Mouse (Mus musculus) forebrain, embryonic 11.5 days (tissue): ENCODE results near the gene Vmn2r26. TPM values are rescaled to one million over a fixed set of nuclear protein-coding genes. Genes with fewer than 3 reads are reported as not detected.
"Not testable (repeated sequence)": the region's sequence is repeated elsewhere in the genome, so short reads cannot be mapped to it uniquely, and the experiment has no call there.

ENCODE experiments used
- ATAC-seq: fragments of 200-750 bp; cut with Nextera tagmentation; replicated peaks from 2 replicates; pipeline ENCODE4 v1.8.0; 2017; ENCODE audit warnings: moderate TSS enrichment; ENCODE audit not compliant: low FRiP score
- DNase-seq: peaks from one replicate; pipeline ENCODE4 v3.0.0-alpha.2; 2017; ENCODE audit warnings: low spot score
- H3K27ac ChIP-seq: fragments of 300-500 bp; sonication (generic); 2 replicates; pipeline ENCODE4 v1.5.1; 2014; ENCODE audit warnings: low read depth, low read length
- H3K27me3 ChIP-seq: fragments of 300-500 bp; sonication (generic); 2 replicates; pipeline ENCODE4 v1.6.1; 2014; ENCODE audit warnings: mild to moderate bottlenecking, low read length, mixed read lengths; ENCODE audit not compliant: control insufficient read depth, insufficient read depth
- H3K36me3 ChIP-seq: fragments of 300-500 bp; sonication (generic); 2 replicates; pipeline ENCODE4 v1.6.1; 2014; ENCODE audit warnings: mild to moderate bottlenecking, low read length, moderate library complexity, mixed read lengths; ENCODE audit not compliant: control insufficient read depth, insufficient read depth
- H3K4me1 ChIP-seq: fragments of 300-500 bp; sonication (generic); replicated peaks from 2 replicates; pipeline ENCODE4 v1.6.1; 2014; ENCODE audit warnings: low read length, mixed read lengths; ENCODE audit not compliant: control insufficient read depth, insufficient read depth
- H3K4me2 ChIP-seq: fragments of 300-500 bp; sonication (generic); 2 replicates; pipeline ENCODE4 v1.6.1; 2014; ENCODE audit warnings: low read depth, mild to moderate bottlenecking, low read length, moderate library complexity, mixed read lengths; ENCODE audit not compliant: severe bottlenecking
- H3K4me3 ChIP-seq: fragments of 300-500 bp; sonication (generic); 2 replicates; pipeline ENCODE4 v1.5.1; 2014; ENCODE audit warnings: low read depth, low read length
- H3K9ac ChIP-seq: fragments of 300-500 bp; sonication (generic); 2 replicates; pipeline ENCODE4 v1.6.1; 2014; ENCODE audit warnings: low read length
- H3K9me3 ChIP-seq: fragments of 300-500 bp; sonication (generic); 2 replicates; pipeline ENCODE4 v1.6.1; 2016; ENCODE audit warnings: low read length, mixed read lengths; ENCODE audit not compliant: control insufficient read depth
- WGBS: fragments of 180-500 bp; shearing (Covaris S2); extraction: QIAGEN DNeasy Blood & Tissue Kit; methylation state at CpG from one replicate; pipeline ENCODE4 v1.1.7; 2014; 5-methylcytosine and 5-hydroxymethylcytosine counted together
- polyA plus RNA-seq: library from polyadenylated mRNA; unstranded; fragments of >200 nt; fragmentation: Nextera tagmentation; extraction: Ambion mirVana; gene quantifications from 2 replicates; pipeline ENCODE4 v1.2.1, GENCODE M21; 2014

Gene Vmn2r26
- not detected in 2 replicates for polyA plus RNA-seq

DNA sequence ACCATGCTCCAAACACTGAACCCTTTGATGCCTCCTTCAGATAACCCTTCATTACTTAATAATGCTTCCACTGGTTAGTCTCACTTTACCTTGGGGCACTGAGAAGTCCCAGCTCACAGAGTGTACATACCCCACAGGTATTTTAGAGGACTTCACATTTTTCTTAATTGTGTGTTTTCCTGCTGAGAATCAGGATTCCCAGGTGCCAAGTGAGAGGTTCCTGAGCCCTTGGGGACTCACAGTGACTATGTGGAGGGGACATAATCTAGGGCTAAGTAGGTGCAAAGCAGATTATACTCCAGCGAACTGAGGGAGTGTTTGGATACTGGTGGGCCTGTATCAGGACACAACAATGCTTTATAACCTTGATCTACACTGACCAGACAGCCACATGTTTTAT lies at the start of gene Vmn2r26:
TSS of gene Vmn2r26 (plus strand) at position 301 of the 400 bp plus-strand sequence.
- H3K4me1 ChIP-seq, H3K4me2 ChIP-seq, DNase-seq, H3K27ac ChIP-seq, H3K9me3 ChIP-seq, H3K27me3 ChIP-seq, H3K36me3 ChIP-seq, ATAC-seq, H3K9ac ChIP-seq, H3K4me3 ChIP-seq: not testable (repeated sequence)
- WGBS, result 57% methylated on average over 1 of the region's 1 CpGs

DNA sequence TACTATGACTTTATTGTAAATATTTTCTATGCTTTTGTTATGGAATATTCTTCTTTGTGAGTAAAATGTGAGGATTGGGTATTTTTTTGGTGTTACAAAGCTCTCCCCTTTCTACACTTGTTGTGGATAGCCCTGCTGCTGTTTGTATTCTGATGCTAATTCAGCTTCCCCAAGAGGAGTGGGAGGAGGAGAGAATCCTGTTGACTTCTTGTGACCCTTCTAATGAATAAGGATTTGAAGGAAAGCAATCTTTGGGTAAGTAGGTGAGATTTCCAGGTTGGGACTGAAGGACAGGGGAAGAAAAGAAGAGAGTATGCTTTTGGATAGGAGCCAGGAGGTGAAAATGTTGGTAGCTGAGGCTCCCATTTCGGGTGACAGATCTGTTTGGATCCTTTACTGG lies 3.5 kb upstream of the Vmn2r26 start:
- H3K9ac ChIP-seq, result no peak overlapping the region
- no peak overlapping the region for H3K4me2 ChIP-seq
- ATAC-seq (no peak), DNase-seq (no peak)
- no peaks in the 10 kb centered on the region for H3K9me3 ChIP-seq
- H3K4me3 ChIP-seq, result no peak overlapping the region
- 58% methylated on average over 1 of the region's 1 CpGs for WGBS
- no peaks in the 10 kb centered on the region for H3K4me1 ChIP-seq
- H3K36me3 ChIP-seq, result no peaks in the 10 kb centered on the region
- H3K27me3 ChIP-seq, result no peaks in the 10 kb centered on the region
- no peak overlapping the region for H3K27ac ChIP-seq

DNA sequence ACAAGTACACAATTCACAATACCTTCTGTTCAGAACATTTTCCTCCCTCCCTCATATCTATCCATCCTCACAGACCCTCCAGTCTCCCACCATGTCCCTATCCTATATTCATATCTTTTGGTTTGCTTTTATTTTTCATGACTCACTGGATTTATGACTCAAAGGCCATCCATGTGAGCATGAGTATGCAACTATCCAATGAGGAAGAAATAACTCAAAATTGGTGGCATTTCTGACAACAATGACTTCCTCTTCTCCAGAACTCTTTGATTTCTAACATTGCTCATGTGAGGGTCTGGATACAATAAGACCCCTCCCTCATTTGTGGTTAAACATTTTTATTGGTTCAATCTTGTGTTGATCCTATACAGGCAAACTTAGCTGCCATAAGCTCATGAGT lies 24.0 kb downstream of the Vmn2r26 start:
- Histone ChIP-seq H3K4me2 (no peak overlapping the region), H3K9me3 (no peaks in the 10 kb centered on the region), H3K27me3 (no peaks in the 10 kb centered on the region), H3K4me3 (no peak overlapping the region), H3K4me1 (no peaks in the 10 kb centered on the region), H3K36me3 (no peaks in the 10 kb centered on the region), H3K27ac (no peak overlapping the region), H3K9ac (no peak overlapping the region)
- no peak for DNase-seq
- no peak for ATAC-seq

DNA sequence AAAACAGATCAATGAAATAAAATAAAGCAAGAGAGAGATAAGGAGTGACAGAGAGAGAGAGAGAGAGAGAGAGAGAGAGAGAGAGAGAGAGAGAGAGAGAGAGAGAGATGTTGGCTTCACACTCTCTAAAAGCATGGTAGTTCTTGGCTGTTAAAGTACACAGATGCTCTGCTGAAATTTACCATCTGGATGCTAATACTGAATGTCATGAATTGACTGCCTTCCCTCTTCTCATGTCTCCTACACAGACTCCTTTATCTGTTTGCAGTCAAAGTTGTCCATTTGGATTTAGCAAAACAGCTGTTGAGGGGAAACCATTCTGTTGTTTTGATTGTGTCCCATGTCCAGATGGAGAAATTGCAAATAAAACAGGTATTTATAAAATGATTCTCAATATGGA lies 29.2 kb downstream of the Vmn2r26 start:
- ATAC-seq, result not testable (repeated sequence)

DNA sequence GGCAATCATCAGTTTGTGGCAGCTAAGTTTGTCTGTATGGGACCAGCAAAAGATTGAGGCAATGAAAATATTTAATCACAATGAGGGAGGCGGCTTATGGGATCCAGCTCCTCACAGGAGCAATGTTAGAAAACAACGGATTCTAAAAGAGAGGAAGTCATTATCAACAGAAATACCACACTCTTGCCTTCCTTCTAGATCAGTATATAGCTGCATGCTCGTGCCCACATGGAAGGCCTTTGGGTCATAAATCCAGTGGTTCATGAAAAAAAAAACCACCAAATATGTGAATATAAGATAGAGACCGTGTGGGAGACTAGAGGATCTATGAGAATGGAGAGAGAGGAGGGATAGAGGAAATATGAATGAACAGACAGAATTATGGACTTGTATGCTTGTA lies 78.0 kb downstream of the Vmn2r26 start:
- no peak overlapping the region for H3K4me3 ChIP-seq
- ATAC-seq, result no peak
- no peak overlapping the region for H3K4me2 ChIP-seq
- DNase-seq, result no peak
- no peaks in the 10 kb centered on the region for H3K4me1 ChIP-seq
- no peaks in the 10 kb centered on the region for H3K36me3 ChIP-seq
- no peaks in the 10 kb centered on the region for H3K27me3 ChIP-seq
- H3K9me3 ChIP-seq, result no peaks in the 10 kb centered on the region
- H3K9ac ChIP-seq, result no peak overlapping the region
- WGBS, result 81% methylated on average over 4 of the region's 4 CpGs
- no peak overlapping the region for H3K27ac ChIP-seq

More for the DNA sequence above, 29.2 kb downstream of the Vmn2r26 start:
- H3K4me1 ChIP-seq, H3K9me3 ChIP-seq, DNase-seq, H3K27me3 ChIP-seq, H3K27ac ChIP-seq, H3K4me3 ChIP-seq, H3K9ac ChIP-seq, H3K4me2 ChIP-seq, H3K36me3 ChIP-seq: not testable (repeated sequence)

Other genes with a start within 250 kb of the Vmn2r26 start
- not detected in 2 replicates for gene Vmn2r24, start 245.7 kb upstream of the Vmn2r26 start, polyA plus RNA-seq
- gene Vmn2r25, start 171.1 kb upstream of the Vmn2r26 start, polyA plus RNA-seq, result not detected in 2 replicates
- gene Vmn2r27, start 207.3 kb downstream of the Vmn2r26 start, polyA plus RNA-seq, result not detected in 2 replicates